Mouse (Mus musculus): ENCODE results near the gene Il12a. TPM values are rescaled to one million over a fixed set of nuclear protein-coding genes. Genes with fewer than 3 reads are reported as not detected.
A peak's percentile ranks its signal among the peaks of the same experiment; 100 is the strongest.

The Il12a gene
- polyA plus RNA-seq, 1 experiment from 2014 or later = 0.24 TPM

DNA sequence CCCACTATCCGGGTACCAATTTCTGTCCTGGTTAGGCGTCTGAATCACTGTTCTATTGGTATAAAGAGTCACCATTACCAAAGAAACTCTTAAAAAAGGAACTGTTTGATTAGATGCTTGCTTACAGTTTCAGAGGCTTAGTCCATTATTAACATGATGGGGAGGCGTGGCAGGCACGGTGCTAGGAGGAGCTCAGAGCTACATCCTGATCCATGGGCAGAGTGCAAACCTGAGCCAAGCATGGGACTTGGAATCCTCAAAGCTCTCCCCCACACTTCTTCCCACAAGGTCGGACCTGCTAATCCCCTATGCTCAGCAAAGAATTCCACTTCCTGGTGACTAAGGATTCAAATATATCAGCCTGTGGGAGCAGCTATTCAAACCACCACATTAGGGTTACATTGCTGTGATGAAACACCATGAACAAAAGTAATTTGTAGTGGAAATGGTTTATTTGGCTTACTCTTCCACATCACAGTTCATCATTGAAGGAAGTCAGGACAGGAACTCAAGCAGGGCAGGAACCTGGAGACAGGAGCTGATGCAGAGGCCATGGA, 20.9 kb upstream of the Il12a start:
- 82% methylated on average over 5 of the region's 5 CpGs for WGBS
- no peak for DNase-seq (ENCODE audit: low spot score)
- H3K4me3 ChIP-seq = no peak overlapping the region
- no peaks in the 10 kb centered on the region for H3K27me3 ChIP-seq (ENCODE audit: low read depth, poor library complexity, severe bottlenecking)
- no peak overlapping the region for H3K27ac ChIP-seq
- H3K4me1 ChIP-seq = peaks cover 6% of the 10 kb centered on the region; the same call in 1 of the 2 replicates
- no peaks in the 10 kb centered on the region for H3K36me3 ChIP-seq
- no peaks in the 10 kb centered on the region for H3K9me3 ChIP-seq (replicated peaks)

- Histone ChIP-seq H3K27ac (no peak overlapping the region), H3K4me3 (no peak overlapping the region), H3K27me3 (ENCODE audit: low read depth, poor library complexity, severe bottlenecking) (no peaks in the 10 kb centered on the region), H3K9me3 (replicated peaks) (no peaks in the 10 kb centered on the region), H3K36me3 (no peaks in the 10 kb centered on the region), H3K4me1 (peaks cover 11% of the 10 kb centered on the region)
- no peak for DNase-seq (ENCODE audit: low spot score)
- 61% methylated on average over 2 of the region's 2 CpGs for WGBS
Measured at GRCm38 (mm10) chr3:68674721-68675120, 15.7 kb upstream of the Il12a start.

GRCm38 (mm10) chr3:68675216-68675835, 15.1 kb upstream of the Il12a start:
- Histone ChIP-seq H3K36me3 (no peaks in the 10 kb centered on the region), H3K27ac (no peak overlapping the region), H3K4me1 (peaks cover 11% of the 10 kb centered on the region), H3K9me3 (replicated peaks) (no peaks in the 10 kb centered on the region), H3K4me3 (no peak overlapping the region), H3K27me3 (ENCODE audit: low read depth, poor library complexity, severe bottlenecking) (no peaks in the 10 kb centered on the region)
- WGBS = 88% methylated on average over 12 of the region's 12 CpGs
- DNase-seq (ENCODE audit: low spot score) = no peak

- no peaks in the 10 kb centered on the region for H3K36me3 ChIP-seq
- peaks cover 11% of the 10 kb centered on the region for H3K4me1 ChIP-seq
- no peak overlapping the region for H3K4me3 ChIP-seq
- no peak overlapping the region for H3K27ac ChIP-seq
- DNase-seq (ENCODE audit: low spot score) = no peak
- H3K9me3 ChIP-seq (replicated peaks) = no peaks in the 10 kb centered on the region
- 80% methylated on average over 10 of the region's 10 CpGs for WGBS
- no peaks in the 10 kb centered on the region for H3K27me3 ChIP-seq (ENCODE audit: low read depth, poor library complexity, severe bottlenecking)
Measured at GRCm38 (mm10) chr3:68675980-68676678, 14.3 kb upstream of the Il12a start.

- 43% methylated on average over 17 of the region's 17 CpGs for WGBS
- H3K36me3 ChIP-seq = no peaks in the 10 kb centered on the region
- DNase-seq (ENCODE audit: low spot score) = no peak
- peaks cover 11% of the 10 kb centered on the region for H3K4me1 ChIP-seq
- no peaks in the 10 kb centered on the region for H3K27me3 ChIP-seq (ENCODE audit: low read depth, poor library complexity, severe bottlenecking)
- H3K4me3 ChIP-seq = no peak overlapping the region
- peak overlapping the region; percentile 5; the same call in 1 of the 2 replicates for H3K27ac ChIP-seq
- no peaks in the 10 kb centered on the region for H3K9me3 ChIP-seq (replicated peaks)
Measured at GRCm38 (mm10) chr3:68676831-68677303, 13.6 kb upstream of the Il12a start.

DNA sequence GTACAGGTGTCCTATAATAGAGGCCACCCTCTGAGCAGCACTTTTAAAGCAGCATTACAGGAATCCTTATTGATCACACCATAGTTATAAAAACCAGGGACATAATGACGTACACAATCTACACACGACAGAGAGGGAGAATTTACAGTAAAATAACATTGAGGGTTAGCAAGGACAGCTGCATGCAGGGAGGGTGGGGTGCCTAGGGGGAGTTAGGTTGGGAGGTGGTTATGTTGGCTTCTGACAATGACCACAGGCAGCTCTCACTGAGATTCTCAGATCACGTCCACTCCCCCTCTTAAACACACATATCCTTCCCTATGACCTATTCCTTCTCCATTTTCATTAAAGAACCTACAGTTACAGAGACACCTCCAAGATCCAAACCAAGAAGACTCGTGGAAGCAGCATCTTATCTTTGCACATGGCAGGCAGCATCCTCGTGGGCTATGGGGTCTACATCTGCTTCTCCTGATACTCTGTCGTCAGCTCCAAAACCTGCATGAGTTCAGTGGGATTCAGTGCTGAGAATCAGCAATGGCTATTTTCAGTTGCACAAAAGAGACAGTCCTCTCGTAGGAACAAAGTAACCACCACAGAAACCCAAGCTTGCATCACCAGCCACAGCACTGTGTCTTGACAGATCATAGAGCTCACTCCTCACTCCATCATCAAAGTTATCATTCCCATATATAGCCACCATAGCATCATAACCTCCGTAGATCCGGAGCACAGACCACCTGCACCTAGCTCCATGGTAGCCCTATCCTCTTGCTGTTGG, 11.4 kb upstream of the Il12a start:
- Histone ChIP-seq H3K9me3 (replicated peaks) (no peaks in the 10 kb centered on the region), H3K4me3 (no peak overlapping the region), H3K36me3 (no peaks in the 10 kb centered on the region), H3K27me3 (ENCODE audit: low read depth, poor library complexity, severe bottlenecking) (no peaks in the 10 kb centered on the region), H3K27ac (no peak overlapping the region), H3K4me1 (peaks cover 11% of the 10 kb centered on the region)
- no peak for DNase-seq (ENCODE audit: low spot score)
- 89% methylated on average over 9 of the region's 9 CpGs for WGBS

GRCm38 (mm10) chr3:68683579-68683978, 6.9 kb upstream of the Il12a start:
- WGBS = 57% methylated on average over 2 of the region's 2 CpGs
- no peak overlapping the region for H3K27ac ChIP-seq
- DNase-seq (ENCODE audit: low spot score) = no peak
- no peak overlapping the region for H3K4me3 ChIP-seq
- no peaks in the 10 kb centered on the region for H3K9me3 ChIP-seq (replicated peaks)
- H3K4me1 ChIP-seq = no peaks in the 10 kb centered on the region
- H3K36me3 ChIP-seq = no peaks in the 10 kb centered on the region
- H3K27me3 ChIP-seq (ENCODE audit: low read depth, poor library complexity, severe bottlenecking) = no peaks in the 10 kb centered on the region

DNA sequence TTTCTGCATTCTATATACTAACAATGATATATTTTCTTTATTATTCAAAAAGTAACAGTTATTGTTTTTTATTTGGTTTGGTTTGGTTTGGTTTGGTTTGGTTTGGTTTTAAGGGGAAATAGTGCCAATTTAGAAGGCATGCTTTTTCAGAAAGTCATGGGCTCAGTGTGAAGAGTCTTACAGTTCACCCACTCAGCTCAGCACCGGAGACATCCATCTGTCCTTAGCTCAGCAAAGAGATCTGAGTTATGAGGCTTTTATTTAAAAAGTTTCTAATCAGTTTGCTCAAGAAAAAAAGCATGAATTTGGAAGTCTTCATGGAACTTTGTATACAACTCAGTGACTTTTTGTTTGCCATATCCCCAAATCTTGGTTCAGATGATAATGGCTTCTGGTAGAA, 6.2 kb upstream of the Il12a start:
- Histone ChIP-seq H3K4me1 (no peaks in the 10 kb centered on the region), H3K36me3 (no peaks in the 10 kb centered on the region), H3K27ac (no peak overlapping the region), H3K4me3 (no peak overlapping the region), H3K27me3 (ENCODE audit: low read depth, poor library complexity, severe bottlenecking) (no peaks in the 10 kb centered on the region), H3K9me3 (replicated peaks) (no peaks in the 10 kb centered on the region)
- no peak for DNase-seq (ENCODE audit: low spot score)
- WGBS = 92% methylated on average over 1 of the region's 1 CpGs

- DNase-seq (ENCODE audit: low spot score) = no peak
- 76% methylated on average over 8 of the region's 8 CpGs for WGBS
- H3K4me1 ChIP-seq = 0 out of 2 replicates have a peak, but pooled peaks cover 11% of the 10 kb centered on the region
- no peaks in the 10 kb centered on the region for H3K36me3 ChIP-seq
- no peaks in the 10 kb centered on the region for H3K27me3 ChIP-seq (ENCODE audit: low read depth, poor library complexity, severe bottlenecking)
- no peak overlapping the region for H3K27ac ChIP-seq
- no peaks in the 10 kb centered on the region for H3K9me3 ChIP-seq (replicated peaks)
- no peak overlapping the region for H3K4me3 ChIP-seq
Measured at GRCm38 (mm10) chr3:68686852-68687560, 3.4 kb upstream of the Il12a start.

DNA sequence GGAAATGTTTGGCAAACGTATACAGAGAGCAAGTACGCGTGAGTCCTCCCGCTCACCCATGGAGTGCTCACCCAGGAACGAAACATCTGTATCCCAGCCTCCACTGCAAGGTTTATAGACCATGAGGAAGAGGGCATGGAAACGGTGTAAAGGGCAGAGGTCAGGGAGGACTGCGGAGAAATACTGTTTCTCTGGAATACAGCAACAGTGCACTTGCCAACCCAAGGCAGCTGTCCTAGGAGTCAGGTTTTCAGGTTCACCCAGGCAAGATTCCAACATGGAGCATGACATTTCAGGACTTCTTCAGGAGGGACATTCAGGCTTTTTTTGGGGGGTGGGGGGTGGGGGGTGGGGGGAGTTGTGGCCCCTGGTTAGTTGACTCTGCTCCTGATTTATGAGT, 1.1 kb upstream of the Il12a start:
- Histone ChIP-seq H3K27me3 (ENCODE audit: low read depth, poor library complexity, severe bottlenecking) (no peaks in the 10 kb centered on the region), H3K27ac (no peak overlapping the region), H3K9me3 (replicated peaks) (no peaks in the 10 kb centered on the region), H3K4me3 (no peak overlapping the region), H3K36me3 (no peaks in the 10 kb centered on the region), H3K4me1 (peaks cover 24% of the 10 kb centered on the region)
- 68% methylated on average over 7 of the region's 7 CpGs for WGBS
- DNase-seq (ENCODE audit: low spot score) = no peak

DNA sequence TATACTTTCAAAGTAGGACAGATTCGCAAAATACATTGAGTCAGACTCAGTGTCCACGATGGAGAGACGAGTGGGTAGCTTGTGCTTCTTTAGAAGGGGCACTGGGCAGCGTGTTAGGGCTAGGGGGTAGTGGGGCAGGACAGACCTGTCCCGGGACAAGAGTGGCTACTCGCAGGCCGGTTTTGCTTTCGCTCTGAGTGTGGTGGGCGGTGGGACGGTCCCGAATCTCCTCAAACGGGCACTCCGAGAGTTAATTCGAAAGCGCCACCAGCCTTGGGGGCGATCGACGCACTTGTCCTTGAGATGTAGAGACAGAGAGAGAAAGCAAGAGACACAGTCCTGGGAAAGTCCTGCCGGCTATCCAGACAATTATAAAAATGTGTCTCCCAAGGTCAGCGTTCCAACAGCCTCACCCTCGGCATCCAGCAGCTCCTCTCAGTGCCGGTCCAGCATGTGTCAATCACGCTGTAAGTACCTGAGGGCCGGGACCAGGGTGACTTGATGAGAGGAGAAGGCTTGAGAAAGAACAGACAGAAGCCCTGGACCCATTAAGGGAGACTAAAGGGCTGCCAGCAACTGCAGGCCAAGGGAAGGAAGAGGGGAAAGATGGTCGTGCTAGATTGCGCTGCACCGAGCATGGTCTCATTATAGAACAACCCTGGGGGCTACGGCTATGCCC, 795 bp downstream of the Il12a start:
- Histone ChIP-seq H3K36me3 (no peaks in the 10 kb centered on the region), H3K27ac (peak overlapping the region; percentile 30; the same call in 1 of the 2 replicates), H3K4me3 (no peak overlapping the region), H3K4me1 (peaks cover 24% of the 10 kb centered on the region), H3K27me3 (ENCODE audit: low read depth, poor library complexity, severe bottlenecking) (no peaks in the 10 kb centered on the region), H3K9me3 (replicated peaks) (no peaks in the 10 kb centered on the region)
- 86% methylated on average over 28 of the region's 28 CpGs for WGBS
- no peak for DNase-seq (ENCODE audit: low spot score)

Measured in limb, embryonic 10.5 days (tissue).